Mouse (Mus musculus) MEL (cell line): ENCODE results near the gene Tmem81. TPM values are rescaled to one million over a fixed set of nuclear protein-coding genes. Genes with fewer than 3 reads are reported as not detected.

Experiments
- DNase-seq: peaks from one replicate; pipeline ENCODE4 v3.0.0; 2011; ENCODE audit warnings: low read depth, low spot score
- H3K27ac ChIP-seq: 2 replicates; pipeline ENCODE4 v1.5.1; 2012; ENCODE audit warnings: low read depth, mild to moderate bottlenecking, control low read depth, low read length, moderate library complexity; ENCODE audit not compliant: control insufficient read depth
- H3K27me3 ChIP-seq, 2 experiments: fragments of 150-350 bp in 1 of 2; sonication (generic) in 1 of 2; 2 replicates each; pipeline ENCODE4 v1.6.1; 2012; ENCODE audit warnings: low read length in 2 of 2, mild to moderate bottlenecking in 2 of 2, improper control_type of control experiment in 1 of 2, moderate library complexity in 1 of 2; ENCODE audit not compliant: insufficient read depth in 2 of 2, control insufficient read depth in 1 of 2
- H3K36me3 ChIP-seq, 2 experiments: 2 replicates each; pipeline ENCODE4 v1.6.1; 2012 to 2014; ENCODE audit warnings: low read length in 2 of 2, improper control_type of control experiment in 1 of 2, inconsistent platforms in 1 of 2, mild to moderate bottlenecking in 1 of 2; ENCODE audit not compliant: insufficient read depth in 2 of 2, control insufficient read depth in 1 of 2
- H3K4me1 ChIP-seq, 2 experiments: fragments of 150-350 bp in 1 of 2; sonication (generic) in 1 of 2; 2 replicates each; pipeline ENCODE4 v1.6.1; 2012; ENCODE audit warnings: low read length in 2 of 2, improper control_type of control experiment in 1 of 2, mild to moderate bottlenecking in 1 of 2; ENCODE audit not compliant: insufficient read depth in 2 of 2, control insufficient read depth in 1 of 2
- H3K4me3 ChIP-seq, 2 experiments: fragments of 150-350 bp in 1 of 2; sonication (generic) in 1 of 2; 2 replicates each; pipeline ENCODE4 v1.5.1; 2012; ENCODE audit warnings: low read depth in 2 of 2, low read length in 2 of 2, mild to moderate bottlenecking in 2 of 2, moderate library complexity in 2 of 2, control low read depth in 1 of 2, improper control_type of control experiment in 1 of 2; ENCODE audit not compliant: control insufficient read depth in 1 of 2, insufficient read depth in 1 of 2
- H3K79me2 ChIP-seq: 2 replicates; pipeline ENCODE4 v1.6.1; 2012; ENCODE audit warnings: mild to moderate bottlenecking, low read length, moderate library complexity; ENCODE audit not compliant: control insufficient read depth, poor library complexity, insufficient read depth
- H3K9ac ChIP-seq: 2 replicates; pipeline ENCODE4 v1.6.1; 2012; ENCODE audit warnings: low read depth, mild to moderate bottlenecking, control low read depth, low read length, moderate library complexity; ENCODE audit not compliant: control insufficient read depth, poor library complexity, severe bottlenecking
- H3K9me3 ChIP-seq: fragments of 150-350 bp; sonication (generic); replicated peaks from 2 replicates; pipeline ENCODE4 v1.6.1; 2012; ENCODE audit warnings: mild to moderate bottlenecking, low read length, improper control_type of control experiment, moderate library complexity; ENCODE audit not compliant: insufficient read depth
- BHLHE40 ChIP-seq: IDR thresholded peaks from 2 replicates; pipeline ENCODE4 v1.6.1; 2012; ENCODE audit warnings: low read depth, mild to moderate bottlenecking, inconsistent platforms, low read length, improper control_type of control experiment, borderline replicate concordance
- CHD1 ChIP-seq: IDR thresholded peaks from 2 replicates; pipeline ENCODE4 v1.6.1; 2012; ENCODE audit warnings: low read depth, mild to moderate bottlenecking, inconsistent platforms, low read length, improper control_type of control experiment
- CTCF ChIP-seq, 3 experiments: IDR thresholded peaks in 2 of 3; conservative IDR thresholded peaks in 1 of 3; 2 replicates each; pipeline ENCODE4 v1.5.1; 2011 to 2012; ENCODE audit warnings: low read length in 3 of 3, low read depth in 2 of 3, mild to moderate bottlenecking in 2 of 3, improper control_type of control experiment in 1 of 3, inconsistent platforms in 1 of 3, mixed read lengths in 1 of 3, moderate library complexity in 1 of 3; ENCODE audit not compliant: control insufficient read depth in 1 of 3, insufficient read depth in 1 of 3, poor library complexity in 1 of 3, severe bottlenecking in 1 of 3
- E2F4 ChIP-seq: IDR thresholded peaks from 2 replicates; pipeline ENCODE4 v1.6.1; 2011; ENCODE audit warnings: low read depth, low read length, improper control_type of control experiment, borderline replicate concordance
- ELF1 ChIP-seq: IDR thresholded peaks from 2 replicates; pipeline ENCODE4 v1.6.1; 2014; ENCODE audit warnings: low read depth, mild to moderate bottlenecking, inconsistent platforms, low read length, improper control_type of control experiment, moderate library complexity
- EP300 ChIP-seq, 2 experiments: IDR thresholded peaks; 2 replicates each; pipeline ENCODE4 v1.6.1; 2011; ENCODE audit warnings: improper control_type of control experiment in 2 of 2, low read length in 2 of 2, low read depth in 1 of 2, mild to moderate bottlenecking in 1 of 2
- GABPA ChIP-seq: IDR thresholded peaks from 2 replicates; pipeline ENCODE4 v1.6.1; 2012; ENCODE audit warnings: low read depth, mild to moderate bottlenecking, inconsistent platforms, low read length, improper control_type of control experiment, moderate library complexity
- GATA1 ChIP-seq: IDR thresholded peaks from 2 replicates; pipeline ENCODE4 v1.6.1; 2011; ENCODE audit warnings: low read depth, low read length, improper control_type of control experiment
- HCFC1 ChIP-seq: IDR thresholded peaks from 2 replicates; pipeline ENCODE4 v1.6.1; 2012; ENCODE audit warnings: low read depth, mild to moderate bottlenecking, inconsistent platforms, low read length, improper control_type of control experiment, moderate library complexity
- JUND ChIP-seq: IDR thresholded peaks from 2 replicates; pipeline ENCODE4 v1.6.1; 2011; ENCODE audit warnings: low read depth, mild to moderate bottlenecking, improper control_type of control experiment, low read length
- MAZ ChIP-seq: IDR thresholded peaks from 2 replicates; pipeline ENCODE4 v1.6.1; 2012; ENCODE audit warnings: low read depth, mild to moderate bottlenecking, inconsistent platforms, low read length, improper control_type of control experiment
- NELFE ChIP-seq: IDR thresholded peaks from 2 replicates; pipeline ENCODE4 v1.6.1; 2011; ENCODE audit warnings: low read depth, low read length, improper control_type of control experiment
- POLR2A ChIP-seq, 2 experiments: IDR thresholded peaks; 2 replicates each; pipeline ENCODE4 v1.6.1; 2011 to 2012; ENCODE audit warnings: low read length in 2 of 2, mild to moderate bottlenecking in 2 of 2, control low read depth in 1 of 2, improper control_type of control experiment in 1 of 2, low read depth in 1 of 2, moderate library complexity in 1 of 2; ENCODE audit not compliant: control insufficient read depth in 1 of 2, insufficient read depth in 1 of 2, poor library complexity in 1 of 2
- POLR2AphosphoS5 ChIP-seq: IDR thresholded peaks from 2 replicates; pipeline ENCODE4 v1.6.1; 2012; ENCODE audit warnings: low read depth, borderline replicate concordance, mild to moderate bottlenecking, inconsistent platforms, low read length, moderate library complexity, mixed read lengths
- RCOR1 ChIP-seq: IDR thresholded peaks from 2 replicates; pipeline ENCODE4 v1.6.1; 2012; ENCODE audit warnings: low read depth, mild to moderate bottlenecking, inconsistent platforms, low read length, improper control_type of control experiment
- SIN3A ChIP-seq: IDR thresholded peaks from 2 replicates; pipeline ENCODE4 v1.6.1; 2012; ENCODE audit warnings: low read length, improper control_type of control experiment, inconsistent platforms
- SMC3 ChIP-seq: IDR thresholded peaks from 2 replicates; pipeline ENCODE4 v1.6.1; 2011; ENCODE audit warnings: low read depth, low read length, improper control_type of control experiment
- TAL1 ChIP-seq: IDR thresholded peaks from 2 replicates; pipeline ENCODE4 v1.6.1; 2012; ENCODE audit warnings: mild to moderate bottlenecking, inconsistent platforms, low read length, moderate library complexity, mixed read lengths
- UBTF ChIP-seq: IDR thresholded peaks from 2 replicates; pipeline ENCODE4 v1.6.1; 2012; ENCODE audit warnings: low read depth, mild to moderate bottlenecking, inconsistent platforms, low read length, improper control_type of control experiment, moderate library complexity, borderline replicate concordance; ENCODE audit not compliant: insufficient read depth
- USF2 ChIP-seq, 2 experiments: IDR thresholded peaks; 2 replicates each; pipeline ENCODE4 v1.6.1; 2011 to 2012; ENCODE audit warnings: improper control_type of control experiment in 2 of 2, low read length in 2 of 2, borderline replicate concordance in 1 of 2, inconsistent platforms in 1 of 2, low read depth in 1 of 2, mild to moderate bottlenecking in 1 of 2; ENCODE audit not compliant: insufficient read depth in 1 of 2
- ZKSCAN1 ChIP-seq: IDR thresholded peaks from 2 replicates; pipeline ENCODE4 v1.6.1; 2012; ENCODE audit warnings: low read depth, mild to moderate bottlenecking, inconsistent platforms, low read length, improper control_type of control experiment, moderate library complexity
- ZMIZ1 ChIP-seq: IDR thresholded peaks from 2 replicates; pipeline ENCODE4 v1.6.1; 2012; ENCODE audit warnings: low read depth, mild to moderate bottlenecking, inconsistent platforms, low read length, improper control_type of control experiment, moderate library complexity
- ZNF384 ChIP-seq: IDR thresholded peaks from 2 replicates; pipeline ENCODE4 v1.6.1; 2012; ENCODE audit warnings: low read depth, mild to moderate bottlenecking, inconsistent platforms, low read length, improper control_type of control experiment
- polyA plus RNA-seq, 2 experiments: library from polyadenylated mRNA; stranded (reverse) in 1 of 2; unstranded in 1 of 2; fragments of >175 nt in 1 of 2; fragments of >200 nt in 1 of 2; gene quantifications; 2 replicates each; pipeline versions ENCODE4 v1.2.1 to v1.2.4; 2012; ENCODE audit warnings: low replicate concordance in 2 of 2, low read depth in 1 of 2; ENCODE audit not compliant: insufficient read length in 2 of 2, insufficient read depth in 1 of 2, missing spikeins in 1 of 2
- total RNA-seq: library from RNA; depleted of rRNA; stranded (reverse); fragments of 300-350 nt; gene quantifications from 2 replicates; pipeline ENCODE4 v1.2.3, GENCODE M21; 2012

Gene Tmem81
- total and polyA plus RNA-seq, 3 experiments: 2.9 to 5.4 TPM; not detected in 1

DNA sequence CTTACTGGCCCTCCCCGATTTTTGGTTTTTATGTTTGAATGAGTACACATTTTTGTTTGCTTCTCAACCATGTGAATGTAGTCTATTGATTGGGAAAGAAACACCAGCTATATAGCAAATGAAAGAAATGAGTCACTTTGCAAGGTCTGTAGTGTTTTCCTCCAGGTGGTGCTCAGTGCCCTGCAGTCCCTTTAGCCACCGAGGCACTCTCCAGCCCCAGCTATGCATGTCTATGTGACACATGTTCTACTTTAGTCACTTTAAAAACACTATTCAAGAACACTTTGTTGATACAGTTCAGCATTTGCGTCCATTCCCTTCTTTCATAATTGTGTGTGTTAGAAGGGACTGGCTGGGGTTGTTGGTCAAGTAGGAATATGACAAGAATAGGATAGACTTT, 22.8 kb upstream of the Tmem81 start:
- no peak for DNase-seq
- H3K79me2 ChIP-seq: peaks cover 34% of the 10 kb centered on the region
- H3K4me3 ChIP-seq: no peak overlapping the region
- H3K36me3 ChIP-seq: peaks cover 26 to 35% of the 10 kb centered on the region in 2 experiments
- H3K9ac ChIP-seq: no peak overlapping the region
- no peak overlapping the region for H3K27ac ChIP-seq
- no peaks in the 10 kb centered on the region for H3K27me3 ChIP-seq
- peaks cover 10 to 12% of the 10 kb centered on the region in 2 experiments; a peak in 3 of 4 replicates for H3K4me1 ChIP-seq
- TF ChIP-seq ELF1 (no peak), GABPA (no peak), MAZ (no peak), ZNF384 (no peak), RCOR1 (no peak), POLR2A (IDR thresholded peaks at IDR 0.05; ENCODE audit: control insufficient read depth in 1 of 2, insufficient read depth in 1 of 2, low read depth in 1 of 2, low read length in 2 of 2, poor library complexity in 1 of 2) (no peak), POLR2AphosphoS5 (no peak), SIN3A (no peak), UBTF (no peak), SMC3 (no peak), HCFC1 (no peak)
- H3K9me3 ChIP-seq: no peaks in the 10 kb centered on the region

DNA sequence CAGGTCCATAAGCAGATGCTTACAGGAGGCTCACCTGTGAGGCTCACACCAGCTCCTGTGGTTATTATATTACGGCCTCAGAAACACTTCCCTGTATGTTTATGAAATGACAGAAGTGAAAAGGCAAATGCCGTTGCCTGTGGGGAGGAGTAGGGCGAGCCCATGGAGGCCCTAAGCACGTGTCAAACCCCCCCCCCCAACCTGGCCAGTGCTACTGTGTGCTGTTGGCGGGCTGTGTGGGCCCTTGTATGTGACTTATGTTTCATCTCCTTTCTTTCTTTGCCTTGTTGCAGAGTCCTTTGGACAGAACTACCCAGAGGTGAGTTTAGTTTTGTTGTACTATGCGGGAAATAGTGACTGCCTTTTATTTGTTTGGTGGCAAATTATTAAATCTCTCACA, 22.3 kb upstream of the Tmem81 start:
- H3K79me2 ChIP-seq: peaks cover 29% of the 10 kb centered on the region
- no peak for DNase-seq
- no peak overlapping the region for H3K27ac ChIP-seq
- H3K9ac ChIP-seq: no peak overlapping the region
- H3K27me3 ChIP-seq: no peaks in the 10 kb centered on the region
- no peak overlapping the region for H3K4me3 ChIP-seq
- peaks cover 9 to 10% of the 10 kb centered on the region in 2 experiments; a peak in 3 of 4 replicates for H3K4me1 ChIP-seq
- H3K9me3 ChIP-seq: no peaks in the 10 kb centered on the region
- TF ChIP-seq JUND (no peak), RCOR1 (no peak), NELFE (no peak), CHD1 (no peak), E2F4 (no peak)
- peaks cover 20 to 40% of the 10 kb centered on the region in 2 experiments for H3K36me3 ChIP-seq

DNA sequence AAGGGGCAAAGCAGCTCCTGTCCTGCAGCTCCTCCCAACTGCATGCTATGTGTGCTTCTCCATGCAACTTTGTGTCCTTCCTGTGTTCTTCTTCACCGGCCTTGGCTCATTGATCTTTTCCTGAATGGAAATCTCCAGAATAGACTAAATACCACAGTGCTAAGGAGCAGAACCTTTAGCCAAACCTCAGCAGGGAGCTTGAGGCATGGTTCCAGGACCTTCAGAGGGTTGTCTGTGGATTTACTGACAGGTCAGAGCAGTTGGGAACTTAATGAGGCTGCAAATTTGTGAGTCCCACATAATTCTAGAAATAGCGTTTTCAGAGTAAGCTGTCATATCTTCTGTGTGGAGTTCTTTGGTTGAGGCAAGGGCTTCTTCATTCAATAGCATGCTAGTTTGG, 5.5 kb upstream of the Tmem81 start:
- H3K27me3 ChIP-seq: no peaks in the 10 kb centered on the region
- H3K4me1 ChIP-seq: no peaks in the 10 kb centered on the region
- H3K27ac ChIP-seq: no peak overlapping the region
- no peak for TF ChIP-seq BHLHE40
- no peak for TF ChIP-seq ZKSCAN1
- no peak for TF ChIP-seq USF2 (IDR thresholded peaks at IDR 0.05; ENCODE audit: borderline replicate concordance in 1 of 2, insufficient read depth in 1 of 2, low read depth in 1 of 2, low read length in 2 of 2)
- no peak for TF ChIP-seq ZNF384
- TF ChIP-seq HCFC1: no peak
- no peak for TF ChIP-seq GABPA
- TF ChIP-seq EP300 (IDR thresholded peaks at IDR 0.05; ENCODE audit: low read depth in 1 of 2, low read length in 2 of 2): no peak
- no peak for TF ChIP-seq GATA1
- no peak for TF ChIP-seq CTCF (IDR thresholded peaks at IDR 0.05 in 2 of 3, conservative IDR thresholded peaks at IDR 0.05 in 1 of 3; ENCODE audit: control insufficient read depth in 1 of 3, insufficient read depth in 1 of 3, low read depth in 2 of 3, low read length in 3 of 3, poor library complexity in 1 of 3, severe bottlenecking in 1 of 3)
- no peak for TF ChIP-seq TAL1
- no peak for TF ChIP-seq ZMIZ1
- no peak overlapping the region for H3K9ac ChIP-seq
- DNase-seq: no peak
- H3K79me2 ChIP-seq: no peaks in the 10 kb centered on the region
- no peaks in the 10 kb centered on the region for H3K9me3 ChIP-seq
- H3K4me3 ChIP-seq: no peak overlapping the region
- H3K36me3 ChIP-seq: peaks cover 0 to 37% of the 10 kb centered on the region in 2 experiments; a peak in 2 of 4 replicates
